Mouse (Mus musculus): ENCODE results near the gene Myadm.

The Myadm gene

GRCm38 (mm10) chr7:3317704-3318103, 28.8 kb downstream of the Myadm start:
- DNase-seq (ENCODE audit: low read depth): no peak

- no peak for DNase-seq (ENCODE audit: low read depth)
These were observed 32.0 kb downstream of the Myadm start for GRCm38 (mm10) chr7:3320856-3321255.

- DNase-seq (ENCODE audit: low read depth): no peak
These were observed 34.9 kb downstream of the Myadm start for GRCm38 (mm10) chr7:3323826-3324225.

GRCm38 (mm10) chr7:3327961-3328360, 39.1 kb downstream of the Myadm start:
- no peak for DNase-seq (ENCODE audit: low read depth)

- DNase-seq (ENCODE audit: low read depth): peak; percentile 32
These were observed 41.1 kb downstream of the Myadm start for GRCm38 (mm10) chr7:3329776-3330546.

- no peak for DNase-seq (ENCODE audit: low read depth)
These were observed 42.3 kb downstream of the Myadm start for GRCm38 (mm10) chr7:3331171-3331570.

GRCm38 (mm10) chr7:3331581-3332223, 42.8 kb downstream of the Myadm start:
- DNase-seq (ENCODE audit: low read depth): no peak

GRCm38 (mm10) chr7:3332224-3332615, 43.3 kb downstream of the Myadm start:
- no peak for DNase-seq (ENCODE audit: low read depth)

- DNase-seq (ENCODE audit: low read depth): no peak
These were observed 44.0 kb downstream of the Myadm start, which contains the start of gene Cacng7 for GRCm38 (mm10) chr7:3332619-3333521. Cacng7 (plus strand) TSS chr7:3332955.

- no peak for DNase-seq (ENCODE audit: low read depth)
These were observed 44.7 kb downstream of the Myadm start for GRCm38 (mm10) chr7:3333542-3333941.

- no peak for DNase-seq (ENCODE audit: low read depth)
These were observed 47.5 kb downstream of the Myadm start for GRCm38 (mm10) chr7:3336412-3336811.

GRCm38 (mm10) chr7:3338286-3338935, 49.5 kb downstream of the Myadm start:
- no peak for DNase-seq (ENCODE audit: low read depth)

- no peak for DNase-seq (ENCODE audit: low read depth)
These were observed 50.1 kb downstream of the Myadm start for GRCm38 (mm10) chr7:3339010-3339409.

- DNase-seq (ENCODE audit: low read depth): no peak
These were observed 55.0 kb downstream of the Myadm start for GRCm38 (mm10) chr7:3343861-3344260.

- no peak for DNase-seq (ENCODE audit: low read depth)
These were observed 56.4 kb downstream of the Myadm start for GRCm38 (mm10) chr7:3345301-3345700.

- DNase-seq (ENCODE audit: low read depth): no peak
These were observed 58.7 kb downstream of the Myadm start for GRCm38 (mm10) chr7:3347366-3348287.

GRCm38 (mm10) chr7:3348326-3348725, 59.4 kb downstream of the Myadm start:
- no peak for DNase-seq (ENCODE audit: low read depth)

GRCm38 (mm10) chr7:3349775-3350174, 60.9 kb downstream of the Myadm start:
- no peak for DNase-seq (ENCODE audit: low read depth)
